Mouse (Mus musculus): ENCODE results near the gene Dcaf5.

GRCm38 (mm10) chr12:80389448-80389847 is 47.0 kb downstream of the Dcaf5 start:
- no peak for TF ChIP-seq POLR2A (IDR thresholded peaks at IDR 0.05; ENCODE audit: borderline replicate concordance, control insufficient read depth, low read depth, low read length)
- no peak for TF ChIP-seq CTCF (IDR thresholded peaks at IDR 0.05; ENCODE audit: control insufficient read depth, insufficient read depth, low read length)

Data from bone marrow, adult 2 months (tissue).